Mouse (Mus musculus) liver, embryonic 11.5 days (tissue): ENCODE measurements at regions not wholly inside any gene's neighbourhood (a gene's known extent, or its start where the extent isn't known, plus 50 kb on each side); places are given as distances from the start of the nearest gene placed in this dataset.
A peak's percentile ranks its signal among the peaks of the same experiment; 100 is the strongest.

ENCODE experiments used
- ATAC-seq: fragments of 200-750 bp; cut with Nextera tagmentation; replicated peaks from 2 replicates; pipeline ENCODE4 v1.8.0; 2017; ENCODE audit warnings: moderate number of reproducible peaks, mild to moderate bottlenecking, moderate TSS enrichment, moderate library complexity; ENCODE audit not compliant: low FRiP score
- DNase-seq: peaks from one replicate; pipeline ENCODE4 v3.0.0-alpha.2; 2017; ENCODE audit warnings: low spot score
- H3K27ac ChIP-seq: fragments of 300-500 bp; sonication (generic); 2 replicates; pipeline ENCODE4 v1.5.1; 2014; ENCODE audit warnings: mild to moderate bottlenecking, low read depth, low read length, control low read depth
- H3K27me3 ChIP-seq: fragments of 300-500 bp; sonication (generic); replicated peaks from 2 replicates; pipeline ENCODE4 v1.6.1; 2014; ENCODE audit warnings: low read length, mixed read lengths; ENCODE audit not compliant: control insufficient read depth, insufficient read depth
- H3K36me3 ChIP-seq: fragments of 300-500 bp; sonication (generic); 2 replicates; pipeline ENCODE4 v1.6.1; 2014; ENCODE audit warnings: mild to moderate bottlenecking, low read length, moderate library complexity, mixed read lengths; ENCODE audit not compliant: control insufficient read depth, insufficient read depth
- H3K4me1 ChIP-seq: fragments of 300-500 bp; sonication (generic); replicated peaks from 2 replicates; pipeline ENCODE4 v1.6.1; 2014; ENCODE audit warnings: low read length, mixed read lengths; ENCODE audit not compliant: control insufficient read depth, insufficient read depth
- H3K4me2 ChIP-seq: fragments of 300-500 bp; sonication (generic); 2 replicates; pipeline ENCODE4 v1.6.1; 2014; ENCODE audit warnings: mild to moderate bottlenecking, control low read depth, moderate library complexity
- H3K4me3 ChIP-seq: fragments of 300-500 bp; sonication (generic); 2 replicates; pipeline ENCODE4 v1.5.1; 2014; ENCODE audit warnings: low read depth, low read length, control low read depth
- H3K9ac ChIP-seq: fragments of 300-500 bp; sonication (generic); 2 replicates; pipeline ENCODE4 v1.6.1; 2014; ENCODE audit warnings: low read depth, low read length, control low read depth
- H3K9me3 ChIP-seq: fragments of 300-500 bp; sonication (generic); 2 replicates; pipeline ENCODE4 v1.6.1; 2016; ENCODE audit warnings: low read length, inconsistent platforms, mixed read lengths; ENCODE audit not compliant: control insufficient read depth
- WGBS: fragments of 180-500 bp; shearing (Covaris S2); extraction: QIAGEN DNeasy Blood & Tissue Kit; methylation state at CpG from one replicate; pipeline ENCODE4 v1.1.7; 2014; 5-methylcytosine and 5-hydroxymethylcytosine counted together

GRCm38 (mm10) chrX:11689989-11690405 lies 362.4 kb downstream of the H2al1j start:
- H3K4me3 ChIP-seq: no peak overlapping the region
- H3K27me3 ChIP-seq: 0 out of 2 replicates have a peak, but pooled peaks cover 3% of the 10 kb centered on the region
- no peak for DNase-seq
- WGBS: 65% methylated on average over 18 of the region's 18 CpGs
- peaks cover 6% of the 10 kb centered on the region; the same call in 1 of the 2 replicates for H3K4me1 ChIP-seq
- no peak overlapping the region for H3K9ac ChIP-seq
- no peak overlapping the region for H3K27ac ChIP-seq
- no peak for ATAC-seq
- H3K4me2 ChIP-seq: no peak overlapping the region
- H3K9me3 ChIP-seq: no peaks in the 10 kb centered on the region
- H3K36me3 ChIP-seq: no peaks in the 10 kb centered on the region

GRCm38 (mm10) chrX:11690446-11690845 lies 362.8 kb downstream of the H2al1j start:
- 62% methylated on average over 5 of the region's 5 CpGs for WGBS
- no peaks in the 10 kb centered on the region for H3K9me3 ChIP-seq
- DNase-seq (no peak), ATAC-seq (no peak)
- H3K36me3 ChIP-seq: no peaks in the 10 kb centered on the region
- H3K27ac ChIP-seq: no peak overlapping the region
- H3K27me3 ChIP-seq: 0 out of 2 replicates have a peak, but pooled peaks cover 3% of the 10 kb centered on the region
- no peak overlapping the region for H3K4me2 ChIP-seq
- no peak overlapping the region for H3K4me3 ChIP-seq
- peaks cover 6% of the 10 kb centered on the region; the same call in 1 of the 2 replicates for H3K4me1 ChIP-seq
- H3K9ac ChIP-seq: no peak overlapping the region

- H3K4me2 ChIP-seq: no peak overlapping the region
- DNase-seq (no peak), ATAC-seq (no peak)
- H3K4me3 ChIP-seq: no peak overlapping the region
- 62% methylated on average over 4 of the region's 4 CpGs for WGBS
- no peak overlapping the region for H3K9ac ChIP-seq
- H3K27me3 ChIP-seq: 0 out of 2 replicates have a peak, but pooled peaks cover 3% of the 10 kb centered on the region
- no peaks in the 10 kb centered on the region for H3K9me3 ChIP-seq
- peaks cover 6% of the 10 kb centered on the region; the same call in 1 of the 2 replicates for H3K4me1 ChIP-seq
- H3K36me3 ChIP-seq: no peaks in the 10 kb centered on the region
- no peak overlapping the region for H3K27ac ChIP-seq
These were observed 363.4 kb downstream of the H2al1j start for GRCm38 (mm10) chrX:11691019-11691418.

- Histone ChIP-seq H3K27ac (no peak overlapping the region), H3K4me1 (no peaks in the 10 kb centered on the region), H3K4me2 (no peak overlapping the region), H3K4me3 (no peak overlapping the region), H3K27me3 (no peaks in the 10 kb centered on the region), H3K9ac (no peak overlapping the region), H3K36me3 (no peaks in the 10 kb centered on the region), H3K9me3 (no peaks in the 10 kb centered on the region)
- ATAC-seq: peak; percentile 79
- DNase-seq: no peak
- 48% methylated on average over 4 of the region's 4 CpGs for WGBS
These were observed 368.9 kb downstream of the H2al1j start for GRCm38 (mm10) chrX:11696565-11696964.

GRCm38 (mm10) chrX:11701095-11701494 lies 373.5 kb downstream of the H2al1j start:
- H3K9ac ChIP-seq: no peak overlapping the region
- no peak overlapping the region for H3K4me2 ChIP-seq
- H3K4me3 ChIP-seq: no peak overlapping the region
- ATAC-seq: no peak
- DNase-seq: no peak
- H3K36me3 ChIP-seq: no peaks in the 10 kb centered on the region
- H3K9me3 ChIP-seq: no peaks in the 10 kb centered on the region
- no peak overlapping the region for H3K27ac ChIP-seq
- H3K4me1 ChIP-seq: no peaks in the 10 kb centered on the region
- H3K27me3 ChIP-seq: peaks cover 5% of the 10 kb centered on the region; the same call in 1 of the 2 replicates
- WGBS: 77% methylated on average over 2 of the region's 2 CpGs

- H3K36me3 ChIP-seq: no peaks in the 10 kb centered on the region
- no peak overlapping the region for H3K9ac ChIP-seq
- 67% methylated on average over 6 of the region's 6 CpGs for WGBS
- no peak overlapping the region for H3K4me3 ChIP-seq
- no peak overlapping the region for H3K27ac ChIP-seq
- peaks cover 16% of the 10 kb centered on the region for H3K27me3 ChIP-seq
- H3K4me1 ChIP-seq: no peaks in the 10 kb centered on the region
- ATAC-seq (no peak), DNase-seq (no peak)
- no peak overlapping the region for H3K4me2 ChIP-seq
- no peaks in the 10 kb centered on the region for H3K9me3 ChIP-seq
These were observed 378.4 kb downstream of the H2al1j start for GRCm38 (mm10) chrX:11705851-11706557.

- Histone ChIP-seq H3K9me3 (no peaks in the 10 kb centered on the region), H3K9ac (no peak overlapping the region), H3K4me3 (no peak overlapping the region), H3K4me1 (no peaks in the 10 kb centered on the region), H3K27ac (no peak overlapping the region), H3K27me3 (peaks cover 16% of the 10 kb centered on the region), H3K4me2 (no peak overlapping the region), H3K36me3 (no peaks in the 10 kb centered on the region)
- DNase-seq: no peak
- ATAC-seq: no peak
- 64% methylated on average over 6 of the region's 6 CpGs for WGBS
These were observed 379.7 kb downstream of the H2al1j start for GRCm38 (mm10) chrX:11707330-11707729.

- no peak for ATAC-seq
These were observed 380.7 kb downstream of the H2al1j start for GRCm38 (mm10) chrX:11708325-11708724.

GRCm38 (mm10) chrX:11709326-11709725 lies 381.7 kb downstream of the H2al1j start:
- WGBS: 72% methylated on average over 4 of the region's 4 CpGs
- no peak overlapping the region for H3K4me2 ChIP-seq
- ATAC-seq: no peak
- no peak for DNase-seq
- no peak overlapping the region for H3K27ac ChIP-seq
- H3K27me3 ChIP-seq: peaks cover 20% of the 10 kb centered on the region
- H3K36me3 ChIP-seq: no peaks in the 10 kb centered on the region
- no peaks in the 10 kb centered on the region for H3K4me1 ChIP-seq
- no peak overlapping the region for H3K9ac ChIP-seq
- H3K9me3 ChIP-seq: no peaks in the 10 kb centered on the region
- H3K4me3 ChIP-seq: no peak overlapping the region

More at GRCm38 (mm10) chrX:11708325-11708724, 380.7 kb downstream of the H2al1j start:
- H3K4me3 ChIP-seq: no peak overlapping the region
- no peaks in the 10 kb centered on the region for H3K9me3 ChIP-seq
- H3K4me2 ChIP-seq: no peak overlapping the region
- DNase-seq: no peak
- no peaks in the 10 kb centered on the region for H3K4me1 ChIP-seq
- no peak overlapping the region for H3K9ac ChIP-seq
- H3K27ac ChIP-seq: no peak overlapping the region
- H3K27me3 ChIP-seq: peaks cover 16% of the 10 kb centered on the region
- 46% methylated on average over 6 of the region's 6 CpGs for WGBS
- H3K36me3 ChIP-seq: no peaks in the 10 kb centered on the region
